Comparison of ENCODE assay signal across 13 mouse cellular contexts in the genomic region with DNA sequence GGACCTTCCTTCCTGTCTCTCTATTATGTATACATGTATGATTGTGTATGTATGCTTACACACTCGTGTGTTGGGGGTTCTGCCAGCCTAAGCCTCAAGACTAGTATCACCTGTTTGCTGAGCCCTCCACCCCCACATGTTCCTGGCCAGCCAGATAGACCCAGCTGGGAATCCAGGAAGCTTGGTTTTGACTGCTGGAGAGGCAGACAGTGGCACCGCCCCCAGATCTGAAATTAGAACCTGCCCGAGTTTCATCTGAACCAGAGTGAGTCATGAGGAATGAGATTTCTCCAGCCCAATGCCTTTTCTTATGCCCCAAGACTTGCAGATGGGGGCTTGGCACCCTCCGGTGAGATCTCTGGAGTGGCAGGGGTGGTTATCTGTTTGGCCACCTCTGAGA.
DNase-seq lines count a peak whose midpoint lies in the region; ATAC-seq and TF ChIP-seq lines count a peak whose summit lies in the region.
"Had no signal": no experiment of that assay in that cellular context is flagged by ENCODE, and none has a peak within 500 bp of the region (broad histone marks: within the 10 kb centered on the region; RNA-seq: fewer than 3 reads in every experiment).

No protein-coding gene starts in this region.

- no peak for DNase-seq in thymus, adult 2 months
- DNase-seq in thymus, postnatal 36 days = no peak
- no peak for DNase-seq in heart, embryonic 10.5 days (ENCODE audit: low spot score)
- DNase-seq in left cerebral cortex, adult 8-10 months (ENCODE audit: low spot score in 2 of 2) = peak; percentile 32 to 90
- no peak for DNase-seq in kidney, adult 9 months
- DNase-seq: adrenal gland, postnatal 14 days; cerebellum, adult 8-10 months; lung, postnatal 36 days had no signal

- no peak for TF ChIP-seq CTCF in thymus, adult 2 months (IDR thresholded peaks at IDR 0.05; ENCODE audit: borderline replicate concordance, control insufficient read depth, extremely low read depth, insufficient read depth, low read length, poor library complexity)

- H3K9ac ChIP-seq in kidney, embryonic 15.5 days = no peak overlapping the region

- peaks cover 64% of the 10 kb centered on the region for H3K4me1 ChIP-seq in thymus, adult 2 months (replicated peaks; ENCODE audit: control insufficient read depth, insufficient read depth, low read length)
- peaks cover 59% of the 10 kb centered on the region for H3K4me1 ChIP-seq in heart, embryonic 10.5 days
- H3K4me1 ChIP-seq in kidney, embryonic 15.5 days = peaks cover 18% of the 10 kb centered on the region

- H3K27ac ChIP-seq in thymus, adult 2 months (ENCODE audit: control insufficient read depth, insufficient read depth, low read length) = peak overlapping the region; percentile 12; the same call in 1 of the 2 replicates
- H3K27ac ChIP-seq in heart, embryonic 10.5 days = peak overlapping the region; percentile 74; the same call in 1 of the 2 replicates
- no peak overlapping the region for H3K27ac ChIP-seq in kidney, embryonic 15.5 days

- no peaks in the 10 kb centered on the region for H3K36me3 ChIP-seq in thymus, adult 2 months (ENCODE audit: control insufficient read depth, insufficient read depth, low read length)
- H3K36me3 ChIP-seq in heart, embryonic 10.5 days = no peaks in the 10 kb centered on the region
- no peaks in the 10 kb centered on the region for H3K36me3 ChIP-seq in kidney, embryonic 15.5 days
- H3K36me3 ChIP-seq: G1E had no signal

- ATAC-seq in granulocyte monocyte progenitor cell, adult 5-6 weeks (replicated peaks; ENCODE audit: poor library complexity, severe bottlenecking) = no peak
- ATAC-seq in kidney, embryonic 15.5 days (replicated peaks; ENCODE audit: low FRiP score) = no peak
- ATAC-seq: intestine, postnatal 0 days had no signal

- no peaks in the 10 kb centered on the region for H3K9me3 ChIP-seq in heart, embryonic 10.5 days
- no peaks in the 10 kb centered on the region for H3K9me3 ChIP-seq in kidney, embryonic 15.5 days (replicated peaks)
- H3K9me3 ChIP-seq: G1E had no signal

- WGBS in thymus, adult 2 months = 50% methylated on average over 4 of the region's 4 CpGs
- WGBS in heart, embryonic 10.5 days = 64% methylated on average over 4 of the region's 4 CpGs
- WGBS in kidney, embryonic 15.5 days = 58% methylated on average over 4 of the region's 4 CpGs

- no peaks in the 10 kb centered on the region for H3K27me3 ChIP-seq in thymus, adult 2 months (ENCODE audit: control insufficient read depth, insufficient read depth, low read length)
- H3K27me3 ChIP-seq in heart, embryonic 10.5 days (ENCODE audit: insufficient read depth, poor library complexity, severe bottlenecking) = no peaks in the 10 kb centered on the region
- peaks cover 3% of the 10 kb centered on the region for H3K27me3 ChIP-seq in kidney, embryonic 15.5 days

- no peak overlapping the region for H3K4me2 ChIP-seq in kidney, embryonic 15.5 days

- no peak for TF ChIP-seq POLR2A in thymus, adult 2 months (IDR thresholded peaks at IDR 0.05; ENCODE audit: control insufficient read depth, extremely low read depth, insufficient read depth, low read length, poor library complexity)

- H3K4me3 ChIP-seq in thymus, adult 2 months (ENCODE audit: control insufficient read depth, insufficient read depth, low read length) = no peak overlapping the region
- H3K4me3 ChIP-seq in heart, embryonic 10.5 days = no peak overlapping the region
- no peak overlapping the region for H3K4me3 ChIP-seq in kidney, embryonic 15.5 days (replicated peaks)
- H3K4me3 ChIP-seq: erythroblast, embryonic 14.5 days had no signal

Comparison
In these comparisons a context has a peak if more than half of its experiments do, and no peak if none do; other contexts are left out.
1. DNase-seq: peak in left cerebral cortex, adult 8-10 months (2 of 2); none in thymus, adult 2 months (single experiment), thymus, postnatal 36 days (0 of 2), heart, embryonic 10.5 days (single experiment) and kidney, adult 9 months (single experiment).